Mouse (Mus musculus) thymus, adult 2 months (tissue): ENCODE data around the gene Smad9. TPM values are rescaled to one million over a fixed set of nuclear protein-coding genes. Genes with fewer than 3 reads are reported as not detected.

ENCODE experiments used
- DNase-seq: peaks from one replicate; pipeline ENCODE4 v3.0.0; 2021
- H3K27ac ChIP-seq: fragments of 200-500 bp; 2 replicates; pipeline ENCODE4 v1.5.1; 2012; ENCODE audit warnings: low read length, control low read depth; ENCODE audit not compliant: control insufficient read depth, insufficient read depth
- H3K27me3 ChIP-seq: fragments of 200-500 bp; 2 replicates; pipeline ENCODE4 v1.6.1; 2012; ENCODE audit warnings: mild to moderate bottlenecking, low read length, moderate library complexity, mixed read lengths; ENCODE audit not compliant: control insufficient read depth, insufficient read depth
- H3K36me3 ChIP-seq: fragments of 200-500 bp; 2 replicates; pipeline ENCODE4 v1.6.1; 2012; ENCODE audit warnings: mild to moderate bottlenecking, low read length, moderate library complexity; ENCODE audit not compliant: control insufficient read depth, insufficient read depth
- H3K4me1 ChIP-seq: fragments of 200-500 bp; replicated peaks from 2 replicates; pipeline ENCODE4 v1.6.1; 2012; ENCODE audit warnings: low read length; ENCODE audit not compliant: control insufficient read depth, insufficient read depth
- H3K4me3 ChIP-seq: fragments of 200-500 bp; 2 replicates; pipeline ENCODE4 v1.5.1; 2012; ENCODE audit warnings: mild to moderate bottlenecking, low read length, control low read depth, moderate library complexity; ENCODE audit not compliant: control insufficient read depth, insufficient read depth
- CTCF ChIP-seq: fragments of 200-500 bp; IDR thresholded peaks from 2 replicates; pipeline ENCODE4 v1.5.1; 2012; ENCODE audit warnings: mild to moderate bottlenecking, control low read depth, low read length, moderate library complexity, borderline replicate concordance; ENCODE audit not compliant: control insufficient read depth, poor library complexity, insufficient read depth; ENCODE audit errors: extremely low read depth
- POLR2A ChIP-seq: fragments of 200-500 bp; IDR thresholded peaks from 2 replicates; pipeline ENCODE4 v1.6.1; 2012; ENCODE audit warnings: mild to moderate bottlenecking, low read length, control low read depth, moderate library complexity; ENCODE audit not compliant: control insufficient read depth, poor library complexity, insufficient read depth; ENCODE audit errors: extremely low read depth
- WGBS: fragments of 180-500 bp; shearing (Covaris S2); methylation state at CpG from one replicate; pipeline ENCODE4 v1.1.7; 2018; 5-methylcytosine and 5-hydroxymethylcytosine counted together
- polyA plus RNA-seq: library from polyadenylated mRNA; depleted of rRNA; stranded (reverse); fragments of >200 nt; gene quantifications from 2 replicates; pipeline ENCODE4 v1.2.3, GENCODE M21; 2012; rRNA removed

The Smad9 gene
- polyA plus RNA-seq: 0.20 and 0.36 TPM in 2 replicates

GRCm38 (mm10) chr3:54755145-54756041 lies at the start of gene Smad9:
Smad9 (plus strand) TSS chr3:54755582.
- no peak for TF ChIP-seq POLR2A
- no peak for TF ChIP-seq CTCF
- WGBS: 3% methylated on average over 66 of the region's 66 CpGs
- H3K4me3 ChIP-seq: no peak within 1 kb of the TSS
- H3K27me3 ChIP-seq: no peaks in the 10 kb centered on the region; the same call in 1 of the 2 replicates
- H3K4me1 ChIP-seq: no peaks in the 10 kb centered on the region
- H3K36me3 ChIP-seq: no peaks in the 10 kb centered on the region; the same call in 1 of the 2 replicates
- no peak for DNase-seq
- no peak within 1 kb of the TSS for H3K27ac ChIP-seq

- no peaks in the 10 kb centered on the region for H3K4me1 ChIP-seq
- no peak overlapping the region; the same call in 1 of the 2 replicates for H3K27ac ChIP-seq
- no peak for TF ChIP-seq POLR2A
- TF ChIP-seq CTCF: no peak
- H3K4me3 ChIP-seq: no peak overlapping the region
- H3K36me3 ChIP-seq: peaks cover 85% of the 10 kb centered on the region
- no peaks in the 10 kb centered on the region for H3K27me3 ChIP-seq
- 62% methylated on average over 9 of the region's 9 CpGs for WGBS
- DNase-seq: no peak
Observed at GRCm38 (mm10) chr3:54708972-54709371, 46.4 kb upstream of the Smad9 start.

GRCm38 (mm10) chr3:54714253-54714652 lies 41.1 kb upstream of the Smad9 start, which contains the start of gene Gm21958:
Gm21958 (minus strand) TSS chr3:54714353.
- no peaks in the 10 kb centered on the region for H3K4me1 ChIP-seq
- WGBS: 94% methylated on average over 6 of the region's 6 CpGs
- no peaks in the 10 kb centered on the region for H3K27me3 ChIP-seq
- TF ChIP-seq CTCF (no peak), POLR2A (no peak)
- H3K4me3 ChIP-seq: no peak within 1 kb of the TSS
- H3K27ac ChIP-seq: no peak within 1 kb of the TSS
- peaks cover 86% of the 10 kb centered on the region for H3K36me3 ChIP-seq
- no peak for DNase-seq

GRCm38 (mm10) chr3:54715461-54715860 lies 39.9 kb upstream of the Smad9 start:
- no peaks in the 10 kb centered on the region for H3K4me1 ChIP-seq
- TF ChIP-seq POLR2A: no peak
- no peak for TF ChIP-seq CTCF
- 96% methylated on average over 6 of the region's 6 CpGs for WGBS
- H3K36me3 ChIP-seq: peaks cover 76% of the 10 kb centered on the region
- no peak overlapping the region for H3K27ac ChIP-seq
- no peak overlapping the region for H3K4me3 ChIP-seq
- DNase-seq: no peak
- no peaks in the 10 kb centered on the region for H3K27me3 ChIP-seq

GRCm38 (mm10) chr3:54717348-54717747 lies 38.0 kb upstream of the Smad9 start:
- H3K4me1 ChIP-seq: no peaks in the 10 kb centered on the region
- WGBS: 97% methylated on average over 6 of the region's 6 CpGs
- TF ChIP-seq POLR2A (no peak), CTCF (no peak)
- no peak for DNase-seq
- H3K27me3 ChIP-seq: no peaks in the 10 kb centered on the region
- H3K4me3 ChIP-seq: no peak overlapping the region
- H3K36me3 ChIP-seq: peaks cover 72% of the 10 kb centered on the region
- no peak overlapping the region for H3K27ac ChIP-seq

- Histone ChIP-seq H3K27ac (no peak overlapping the region), H3K4me3 (no peak overlapping the region), H3K36me3 (peaks cover 68% of the 10 kb centered on the region), H3K4me1 (peaks cover 3% of the 10 kb centered on the region), H3K27me3 (no peaks in the 10 kb centered on the region)
- WGBS: 67% methylated on average over 3 of the region's 3 CpGs
- DNase-seq: no peak
- TF ChIP-seq CTCF (no peak), POLR2A (no peak)
Observed at GRCm38 (mm10) chr3:54718947-54719346, 36.4 kb upstream of the Smad9 start.
